Mouse (Mus musculus) stomach, embryonic 14.5 days (tissue): ENCODE measurements around the gene Cacng3. TPM values are rescaled to one million over a fixed set of nuclear protein-coding genes. Genes with fewer than 3 reads are reported as not detected.

Experiments used
- ATAC-seq: fragments of 200-750 bp; cut with Nextera tagmentation; 2 replicates; pipeline ENCODE4 v1.8.0; 2017; ENCODE audit warnings: low read depth, moderate TSS enrichment; ENCODE audit not compliant: insufficient number of reproducible peaks, insufficient read depth, low FRiP score
- H3K27ac ChIP-seq: fragments of 300-500 bp; sonication (generic); 2 replicates; pipeline ENCODE4 v1.5.1; 2014; ENCODE audit warnings: mild to moderate bottlenecking, low read length, moderate library complexity, mixed read lengths
- H3K27me3 ChIP-seq: fragments of 300-500 bp; sonication (generic); 2 replicates; pipeline ENCODE4 v1.6.1; 2014; ENCODE audit warnings: low read length, control low read depth, mixed read lengths; ENCODE audit not compliant: control insufficient read depth, insufficient read depth
- H3K36me3 ChIP-seq: fragments of 300-500 bp; sonication (generic); 2 replicates; pipeline ENCODE4 v1.6.1; 2014; ENCODE audit warnings: mild to moderate bottlenecking, control low read depth, low read length, moderate library complexity, mixed read lengths; ENCODE audit not compliant: control insufficient read depth, insufficient read depth
- H3K4me1 ChIP-seq: fragments of 300-500 bp; sonication (generic); 2 replicates; pipeline ENCODE4 v1.6.1; 2014; ENCODE audit warnings: low read length, control low read depth, mixed read lengths; ENCODE audit not compliant: control insufficient read depth, insufficient read depth
- H3K4me2 ChIP-seq: fragments of 300-500 bp; sonication (generic); replicated peaks from 2 replicates; pipeline ENCODE4 v1.6.1; 2014; ENCODE audit warnings: low read depth, low read length, control low read depth
- H3K4me3 ChIP-seq: fragments of 300-500 bp; sonication (generic); 2 replicates; pipeline ENCODE4 v1.5.1; 2014; ENCODE audit warnings: low read depth, low read length, control low read depth
- H3K9ac ChIP-seq: fragments of 300-500 bp; sonication (generic); replicated peaks from 2 replicates; pipeline ENCODE4 v1.6.1; 2014; ENCODE audit warnings: low read depth, mild to moderate bottlenecking, control low read depth, low read length, moderate library complexity, mixed read lengths
- H3K9me3 ChIP-seq: fragments of 300-500 bp; sonication (generic); 2 replicates; pipeline ENCODE4 v1.6.1; 2016; ENCODE audit warnings: low read depth, low read length, control low read depth; ENCODE audit not compliant: control insufficient read depth
- WGBS: fragments of 180-500 bp; shearing (Covaris S2); extraction: QIAGEN DNeasy Blood & Tissue Kit; methylation state at CpG from one replicate; pipeline ENCODE4 v1.1.7; 2014; 5-methylcytosine and 5-hydroxymethylcytosine counted together
- polyA plus RNA-seq: library from polyadenylated mRNA; unstranded; fragments of >200 nt; fragmentation: Nextera tagmentation; extraction: Ambion mirVana; gene quantifications from 2 replicates; pipeline ENCODE4 v1.2.1, GENCODE M21; 2014

Gene Cacng3
- 0.14 TPM in 1 of 2 replicates, not detected in the other for polyA plus RNA-seq

GRCm38 (mm10) chr7:122670442-122670872 lies at the start of gene Cacng3:
Cacng3 (plus strand) TSS chr7:122670492.
- peaks cover 3% of the 10 kb centered on the region; the same call in 1 of the 2 replicates for H3K27me3 ChIP-seq
- H3K4me2 ChIP-seq = no peak within 1 kb of the TSS
- 15% methylated on average over 13 of the region's 13 CpGs for WGBS
- H3K9me3 ChIP-seq = no peaks in the 10 kb centered on the region
- H3K36me3 ChIP-seq = no peaks in the 10 kb centered on the region
- no peak within 1 kb of the TSS for H3K27ac ChIP-seq
- no peaks in the 10 kb centered on the region for H3K4me1 ChIP-seq
- ATAC-seq = 0 out of 2 replicates have a peak, but pooled peaks have one; percentile 10
- H3K4me3 ChIP-seq = no peak within 1 kb of the TSS
- H3K9ac ChIP-seq = no peak within 1 kb of the TSS

GRCm38 (mm10) chr7:122622125-122622774 lies 48.0 kb upstream of the Cacng3 start:
- no peaks in the 10 kb centered on the region for H3K27me3 ChIP-seq
- no peak for ATAC-seq
- H3K4me3 ChIP-seq = no peak overlapping the region
- H3K27ac ChIP-seq = no peak overlapping the region
- H3K9me3 ChIP-seq = no peaks in the 10 kb centered on the region; the same call in 1 of the 2 replicates
- WGBS = 38% methylated on average over 9 of the region's 9 CpGs
- H3K4me2 ChIP-seq = no peak overlapping the region
- no peaks in the 10 kb centered on the region for H3K4me1 ChIP-seq
- no peaks in the 10 kb centered on the region for H3K36me3 ChIP-seq
- H3K9ac ChIP-seq = no peak overlapping the region

GRCm38 (mm10) chr7:122623753-122624152 lies 46.5 kb upstream of the Cacng3 start:
- Histone ChIP-seq H3K4me1 (no peaks in the 10 kb centered on the region), H3K27ac (no peak overlapping the region), H3K36me3 (no peaks in the 10 kb centered on the region), H3K4me3 (no peak overlapping the region), H3K27me3 (no peaks in the 10 kb centered on the region), H3K9ac (no peak overlapping the region), H3K9me3 (no peaks in the 10 kb centered on the region; the same call in 1 of the 2 replicates), H3K4me2 (no peak overlapping the region)
- ATAC-seq = no peak
- 57% methylated on average over 1 of the region's 1 CpGs for WGBS

- 87% methylated on average over 5 of the region's 5 CpGs for WGBS
- no peaks in the 10 kb centered on the region; the same call in 1 of the 2 replicates for H3K9me3 ChIP-seq
- H3K27ac ChIP-seq = no peak overlapping the region
Measured at GRCm38 (mm10) chr7:122628050-122628449, 42.2 kb upstream of the Cacng3 start.

GRCm38 (mm10) chr7:122630386-122630785 lies 39.9 kb upstream of the Cacng3 start:
- Histone ChIP-seq H3K27me3 (no peaks in the 10 kb centered on the region), H3K9me3 (no peaks in the 10 kb centered on the region), H3K36me3 (no peaks in the 10 kb centered on the region), H3K4me2 (no peak overlapping the region), H3K9ac (no peak overlapping the region), H3K4me3 (no peak overlapping the region), H3K4me1 (no peaks in the 10 kb centered on the region), H3K27ac (no peak overlapping the region)
- ATAC-seq = no peak
- 85% methylated on average over 2 of the region's 2 CpGs for WGBS

More at GRCm38 (mm10) chr7:122628050-122628449, 42.2 kb upstream of the Cacng3 start:
- Histone ChIP-seq H3K27me3 (no peaks in the 10 kb centered on the region), H3K4me2 (no peak overlapping the region), H3K9ac (no peak overlapping the region), H3K4me3 (no peak overlapping the region), H3K36me3 (no peaks in the 10 kb centered on the region), H3K4me1 (no peaks in the 10 kb centered on the region)
- no peak for ATAC-seq

GRCm38 (mm10) chr7:122631151-122631550 lies 39.1 kb upstream of the Cacng3 start:
- 79% methylated on average over 3 of the region's 3 CpGs for WGBS
- H3K27ac ChIP-seq = no peak overlapping the region
- H3K36me3 ChIP-seq = no peaks in the 10 kb centered on the region
- H3K27me3 ChIP-seq = no peaks in the 10 kb centered on the region
- H3K4me2 ChIP-seq = no peak overlapping the region
- H3K4me3 ChIP-seq = no peak overlapping the region
- H3K9ac ChIP-seq = no peak overlapping the region
- H3K4me1 ChIP-seq = no peaks in the 10 kb centered on the region
- no peaks in the 10 kb centered on the region for H3K9me3 ChIP-seq
- no peak for ATAC-seq

- H3K9ac ChIP-seq = no peak overlapping the region
- no peaks in the 10 kb centered on the region for H3K36me3 ChIP-seq
- no peak for ATAC-seq
- no peaks in the 10 kb centered on the region for H3K9me3 ChIP-seq
- no peak overlapping the region for H3K4me2 ChIP-seq
- WGBS = 78% methylated on average over 5 of the region's 5 CpGs
- H3K4me1 ChIP-seq = no peaks in the 10 kb centered on the region
- no peak overlapping the region for H3K4me3 ChIP-seq
- H3K27me3 ChIP-seq = no peaks in the 10 kb centered on the region
- H3K27ac ChIP-seq = no peak overlapping the region
Measured at GRCm38 (mm10) chr7:122632946-122633345, 37.3 kb upstream of the Cacng3 start.

GRCm38 (mm10) chr7:122633463-122633862 lies 36.8 kb upstream of the Cacng3 start:
- ATAC-seq = no peak
- no peaks in the 10 kb centered on the region for H3K27me3 ChIP-seq

GRCm38 (mm10) chr7:122643676-122644075 lies 26.6 kb upstream of the Cacng3 start:
- no peak overlapping the region for H3K4me3 ChIP-seq
- H3K4me2 ChIP-seq = no peak overlapping the region
- no peaks in the 10 kb centered on the region for H3K4me1 ChIP-seq
- no peak overlapping the region for H3K9ac ChIP-seq
- H3K36me3 ChIP-seq = no peaks in the 10 kb centered on the region
- H3K27me3 ChIP-seq = no peaks in the 10 kb centered on the region
- H3K9me3 ChIP-seq = no peaks in the 10 kb centered on the region
- H3K27ac ChIP-seq = no peak overlapping the region
- ATAC-seq = no peak
- 85% methylated on average over 8 of the region's 8 CpGs for WGBS

More at GRCm38 (mm10) chr7:122633463-122633862, 36.8 kb upstream of the Cacng3 start:
- H3K27ac ChIP-seq = no peak overlapping the region
- H3K36me3 ChIP-seq = no peaks in the 10 kb centered on the region
- 88% methylated on average over 5 of the region's 5 CpGs for WGBS
- H3K9me3 ChIP-seq = no peaks in the 10 kb centered on the region
- H3K9ac ChIP-seq = no peak overlapping the region
- no peak overlapping the region for H3K4me2 ChIP-seq
- H3K4me3 ChIP-seq = no peak overlapping the region
- H3K4me1 ChIP-seq = no peaks in the 10 kb centered on the region
